Mouse (Mus musculus) right cerebral cortex, postnatal 10 days (tissue): ENCODE results near the gene Ly6g6c.

ENCODE experiments used
- DNase-seq, 2 experiments: peaks; one replicate each; pipeline ENCODE4 v3.0.0; 2021; ENCODE audit warnings: low spot score in 2 of 2

The Ly6g6c gene

DNA sequence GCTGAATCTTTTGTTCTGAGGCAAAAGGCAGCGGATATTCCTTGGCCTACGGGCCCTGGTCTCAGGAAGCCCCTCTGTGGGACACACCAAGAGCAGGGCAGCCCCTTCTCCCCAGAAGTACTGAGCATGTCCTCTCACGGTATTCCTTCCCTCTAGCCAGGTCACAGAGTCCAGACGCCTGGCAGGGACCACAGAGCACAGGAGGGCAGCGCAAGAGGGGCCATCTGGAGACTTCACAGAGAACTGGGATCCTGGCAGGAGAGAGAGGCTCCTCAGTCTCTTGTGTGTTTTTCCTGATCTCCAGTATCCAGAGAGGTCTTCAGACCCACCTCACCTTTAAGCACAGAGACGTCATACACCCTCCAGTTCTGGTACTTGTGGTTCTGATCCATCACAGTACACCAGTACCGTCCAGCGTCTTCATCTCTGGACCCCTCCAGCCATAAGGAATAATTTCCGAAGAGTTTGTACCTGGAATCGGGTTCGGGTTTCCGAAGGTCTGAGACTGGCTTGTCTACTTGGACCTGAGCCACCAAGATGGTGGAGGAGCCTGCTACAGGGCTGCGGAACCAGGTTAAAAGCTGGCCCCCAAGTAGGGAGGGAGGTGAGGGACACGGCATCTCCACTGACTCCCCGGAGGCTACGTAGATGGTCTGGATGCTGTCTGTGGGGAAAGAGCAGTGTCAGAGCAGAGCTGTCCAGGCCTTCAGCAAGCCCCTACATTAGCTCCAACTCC is 17.8 kb downstream of the Ly6g6c start:
- no peak for DNase-seq

DNA sequence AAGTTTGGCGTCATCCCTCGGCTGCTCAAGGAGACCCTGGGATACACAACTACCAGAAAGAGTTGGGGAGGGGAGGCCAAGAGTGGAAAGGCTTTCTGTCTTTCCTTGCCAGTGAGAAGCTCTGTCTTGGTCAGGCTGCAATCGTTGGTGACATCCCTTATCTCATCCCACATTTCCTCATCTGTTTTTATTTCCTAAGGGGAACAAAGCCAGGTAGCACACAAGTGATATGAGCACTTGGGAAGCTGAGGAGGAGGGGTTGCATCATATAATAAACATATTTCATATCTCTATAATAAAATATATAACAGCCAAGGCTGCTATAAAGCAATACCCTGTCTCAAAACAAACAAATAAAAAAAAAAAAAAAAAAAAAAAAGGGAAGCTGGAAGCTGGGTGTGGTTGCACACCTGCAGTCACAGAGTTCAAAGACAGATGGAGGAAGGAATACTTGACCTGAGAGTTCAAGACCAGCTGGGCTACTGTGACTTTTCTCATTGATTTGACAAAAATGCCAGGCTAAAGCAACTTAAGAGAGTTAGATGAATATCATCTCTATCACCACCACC is 18.8 kb downstream of the Ly6g6c start:
- no peak for DNase-seq

DNA sequence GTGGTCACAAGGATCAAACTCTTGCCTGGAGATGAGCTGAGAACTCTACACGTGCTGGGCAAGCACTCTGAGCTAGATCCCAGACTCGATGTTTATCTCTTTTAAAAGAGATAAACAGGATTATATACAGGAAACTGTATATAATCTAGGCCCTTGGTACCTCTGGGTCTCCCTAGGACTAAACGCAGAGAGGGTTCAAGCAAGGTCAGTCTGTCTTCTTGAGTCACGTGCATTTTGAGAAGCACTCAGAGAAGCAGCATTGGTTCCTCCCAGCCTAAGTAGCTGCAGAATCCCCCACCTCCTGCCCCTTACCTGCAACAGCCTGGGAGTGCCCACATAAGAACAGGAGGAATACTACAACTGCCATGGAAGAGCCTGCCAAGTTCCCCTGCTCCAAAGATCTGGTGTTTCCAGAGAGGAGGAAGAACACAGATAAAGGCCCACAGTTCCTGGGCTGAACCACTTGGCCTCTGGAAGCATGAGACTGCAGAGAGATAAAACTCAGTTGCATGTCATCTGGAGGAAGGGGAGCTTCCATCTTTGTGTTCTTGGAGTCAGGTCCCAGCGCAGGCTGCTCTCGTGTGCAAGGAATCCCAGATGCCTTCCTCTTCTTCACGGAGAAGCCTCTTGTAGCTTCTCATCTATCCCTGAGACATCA is 20.1 kb downstream of the Ly6g6c start, which contains the start of gene Ly6g6f:
TSS of gene Ly6g6f (minus strand) at position 403 of the 658 bp plus-strand sequence.
- no peak for DNase-seq

DNA sequence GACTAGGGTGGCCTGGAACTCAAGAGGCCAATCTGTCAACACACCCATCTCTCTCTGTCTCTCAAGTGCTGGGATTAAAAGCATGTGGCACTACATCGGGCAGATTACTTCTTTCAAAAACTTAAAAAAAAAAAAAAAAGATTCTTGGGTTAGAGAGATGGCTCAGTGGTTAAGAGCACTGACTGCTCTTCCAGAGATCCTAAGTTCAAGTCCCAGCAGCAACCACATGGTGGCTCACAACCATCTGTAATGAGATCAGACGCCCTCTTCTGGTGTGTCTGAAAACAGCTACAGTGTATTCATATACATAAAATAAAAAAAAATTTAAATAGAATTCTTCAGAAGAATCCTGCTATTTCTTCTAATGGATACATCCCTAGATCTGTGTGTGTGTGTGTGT is 23.0 kb downstream of the Ly6g6c start:
- DNase-seq = no peak

DNA sequence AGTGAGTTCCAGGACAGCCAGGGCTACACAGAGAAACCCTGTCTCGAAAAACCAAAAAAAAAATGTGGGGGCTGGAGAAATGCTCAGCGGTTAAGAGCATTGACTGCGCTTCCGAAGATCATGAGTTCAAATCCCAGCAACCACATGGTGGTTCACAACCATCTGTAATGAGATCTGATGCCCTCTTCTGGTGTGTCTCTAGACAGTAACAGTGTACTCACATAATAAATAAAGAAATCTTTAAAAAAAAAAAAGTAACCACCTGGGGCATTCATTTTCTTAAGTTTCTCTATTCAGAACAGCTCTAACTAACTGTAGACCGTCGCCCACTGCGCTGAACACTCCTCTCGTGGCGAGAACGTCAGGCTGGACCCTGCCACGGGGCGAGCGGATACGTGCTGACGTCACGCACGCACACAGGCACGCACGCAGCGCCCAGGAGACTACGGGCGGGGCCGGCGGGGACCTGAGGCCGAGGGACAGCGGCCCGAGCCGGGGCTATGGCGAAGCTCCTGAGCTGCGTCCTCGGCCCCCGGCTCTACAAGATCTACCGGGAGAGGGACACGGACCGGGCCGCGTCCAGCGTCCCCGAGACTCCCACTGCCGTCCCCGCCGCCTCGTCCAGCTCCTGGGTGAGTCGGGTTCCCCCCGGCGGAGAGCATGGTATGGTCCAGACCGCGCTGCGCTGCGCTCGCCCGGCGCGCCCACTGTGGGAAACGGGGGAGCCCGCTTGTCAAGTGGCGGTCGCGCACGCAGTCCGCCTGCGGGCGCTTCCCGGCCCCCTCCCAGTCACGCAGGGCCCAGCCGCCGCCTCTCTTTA is 23.8 kb downstream of the Ly6g6c start, which contains the start of gene Abhd16a:
TSS of gene Abhd16a (plus strand) at position 439 of the 820 bp plus-strand sequence.
- DNase-seq = peak; percentile 96

DNA sequence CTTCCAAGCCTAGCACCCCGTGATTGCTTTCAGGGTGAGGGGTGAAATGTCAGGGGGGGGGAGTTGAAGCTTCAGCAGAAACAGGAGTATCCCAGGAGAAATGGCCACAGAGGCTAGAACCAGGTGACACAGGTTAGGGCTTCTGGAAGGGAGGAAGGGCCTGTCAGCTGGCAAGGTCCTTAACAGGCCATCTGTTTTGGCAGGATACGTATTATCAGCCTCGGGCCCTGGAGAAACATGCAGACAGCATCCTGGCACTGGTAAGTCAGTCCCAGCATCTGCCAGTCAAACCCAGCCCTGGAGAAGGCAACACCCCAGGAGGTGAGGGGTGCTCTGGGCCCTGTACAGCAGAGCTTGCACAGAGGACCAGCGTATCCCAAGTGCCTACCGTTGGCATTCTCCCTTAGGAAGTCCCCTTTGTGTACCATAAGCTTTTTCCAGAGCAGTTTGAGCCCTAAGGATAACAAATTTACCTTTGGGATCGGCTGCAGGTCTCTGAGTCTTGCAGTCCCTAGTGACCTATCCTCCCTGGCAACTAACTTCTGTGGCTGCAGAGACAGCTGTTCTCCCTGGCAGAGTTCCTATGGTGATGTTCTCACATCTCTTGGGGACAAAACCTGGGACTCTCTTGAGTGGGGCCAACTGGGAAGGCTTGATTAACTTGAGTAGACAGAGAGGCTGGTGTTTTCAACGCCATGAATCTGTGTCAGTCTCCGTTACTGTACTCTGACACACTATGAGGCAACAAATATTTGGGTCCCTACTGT is 25.2 kb downstream of the Ly6g6c start:
- DNase-seq = no peak

DNA sequence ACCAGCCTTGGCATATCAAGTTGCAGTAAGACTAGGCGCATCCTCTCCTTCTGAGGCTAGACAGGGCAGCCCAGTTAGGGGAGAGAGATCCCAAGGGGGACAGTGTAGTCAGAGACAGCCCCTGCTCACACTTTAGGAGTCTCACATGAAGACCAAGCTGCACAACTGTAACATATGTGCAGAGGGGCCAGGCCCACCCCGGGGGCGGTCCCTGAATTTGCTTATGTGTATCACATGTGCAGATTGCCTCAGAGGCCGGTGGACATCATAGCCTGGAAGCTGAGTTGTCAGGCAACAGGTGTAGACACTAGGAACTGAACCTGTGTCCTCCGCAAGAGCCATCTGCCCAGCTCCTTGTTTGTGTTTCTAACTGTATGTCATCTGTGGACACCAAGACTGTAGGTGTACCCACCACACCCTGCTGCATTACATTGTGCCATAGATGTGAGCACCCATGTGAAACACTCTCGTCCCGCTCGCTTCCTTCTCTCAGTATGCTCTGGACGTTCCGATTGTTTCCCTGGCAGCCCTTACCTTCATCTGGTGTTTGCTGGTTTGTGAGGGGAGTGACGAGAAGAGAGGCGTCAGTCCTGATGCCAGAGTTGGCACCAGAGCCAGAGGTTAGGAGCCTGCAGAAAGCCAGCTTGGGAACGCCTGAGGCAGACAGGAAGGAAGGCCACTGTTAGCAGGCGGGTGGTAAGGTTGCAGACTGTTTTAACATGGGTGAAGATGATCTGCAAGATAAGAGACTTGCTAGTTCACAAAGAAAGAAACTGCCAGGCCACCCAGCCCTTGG is 27.4 kb downstream of the Ly6g6c start:
- DNase-seq = no peak

DNA sequence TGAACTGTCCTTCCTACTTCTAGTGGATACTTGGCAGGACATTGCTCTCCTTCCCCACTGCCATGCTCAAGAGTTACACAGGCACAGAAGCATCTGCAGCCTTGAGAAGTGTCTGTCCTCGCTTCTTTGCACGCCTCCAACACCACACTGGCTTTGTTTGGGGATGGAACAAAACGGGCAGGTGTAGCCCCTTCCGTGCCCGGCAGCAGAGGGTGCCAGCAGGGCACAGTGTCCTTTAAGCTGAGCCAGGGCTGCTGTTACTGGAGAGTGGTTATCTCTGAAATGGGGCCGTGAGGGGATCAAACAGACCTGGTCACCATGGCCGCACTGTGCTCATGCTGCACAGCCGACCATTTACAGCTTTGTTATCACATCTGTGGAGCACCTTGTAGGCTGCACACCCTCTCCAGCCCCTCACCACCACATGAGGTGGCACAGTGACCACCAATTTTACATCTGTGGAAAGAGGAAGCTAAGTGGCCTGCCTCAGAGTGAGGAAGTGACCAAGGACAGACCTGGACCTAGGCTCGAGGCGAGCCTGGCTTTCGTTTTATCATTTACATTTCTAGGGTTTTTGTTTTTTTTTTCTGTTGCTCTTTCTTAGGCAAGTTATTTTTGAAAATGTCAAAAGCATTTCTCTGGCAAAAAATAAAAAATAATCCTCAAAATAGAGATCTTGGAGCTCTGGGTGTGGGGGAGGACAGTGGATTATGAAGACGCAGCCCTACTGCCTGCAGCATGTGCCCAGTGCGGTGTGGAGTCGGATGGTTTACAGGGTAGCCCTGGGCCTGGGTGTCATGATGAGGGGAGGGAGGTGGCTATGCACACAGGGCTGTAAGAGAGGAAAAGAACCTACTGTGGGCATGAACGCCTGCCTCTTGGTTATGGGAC is 29.5 kb downstream of the Ly6g6c start:
- no peak for DNase-seq

DNA sequence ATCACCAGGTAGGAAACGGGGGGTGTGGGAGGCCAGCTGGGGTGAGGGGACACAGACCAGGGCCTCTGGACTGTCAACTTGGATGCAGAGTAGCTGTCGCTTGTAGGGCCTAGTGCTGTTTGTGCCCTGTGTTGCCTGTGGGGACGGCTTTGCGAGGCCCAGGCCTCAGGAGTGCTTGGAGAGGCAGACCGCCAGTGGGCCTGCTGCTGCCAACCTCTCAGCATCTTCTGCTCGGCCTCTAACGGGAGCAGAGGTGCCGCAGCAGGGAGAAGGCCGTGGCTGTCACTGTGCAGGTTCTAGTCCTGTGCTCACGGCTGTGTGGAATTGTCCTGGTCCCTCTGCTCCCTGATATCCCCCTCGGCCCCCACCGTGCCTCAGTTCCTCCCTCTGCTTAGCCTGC is 31.4 kb downstream of the Ly6g6c start:
- no peak for DNase-seq

DNA sequence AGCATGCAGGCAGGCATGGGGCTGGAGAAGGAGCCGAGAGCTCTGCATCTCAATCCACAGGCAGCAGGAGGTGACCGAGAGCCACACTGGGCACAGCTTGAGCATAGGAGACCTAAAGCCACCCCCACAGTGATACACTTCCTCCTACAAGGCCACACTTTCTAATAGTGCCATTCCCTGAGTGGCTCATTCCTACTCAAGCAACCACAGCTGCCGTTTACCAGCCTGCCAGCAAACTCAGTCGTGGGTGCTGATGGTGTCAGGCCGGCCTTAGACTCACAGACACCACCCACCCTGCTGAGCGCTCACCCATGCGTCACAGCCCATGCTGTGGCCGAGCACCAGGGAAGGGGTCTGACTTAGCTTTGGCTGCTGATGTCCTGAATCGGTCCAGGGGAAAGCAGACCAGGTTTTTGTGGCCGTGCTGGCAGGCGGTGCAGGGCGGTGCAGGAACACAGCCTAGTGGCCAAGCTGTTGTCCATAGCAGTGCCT is 32.0 kb downstream of the Ly6g6c start:
- DNase-seq = no peak

DNA sequence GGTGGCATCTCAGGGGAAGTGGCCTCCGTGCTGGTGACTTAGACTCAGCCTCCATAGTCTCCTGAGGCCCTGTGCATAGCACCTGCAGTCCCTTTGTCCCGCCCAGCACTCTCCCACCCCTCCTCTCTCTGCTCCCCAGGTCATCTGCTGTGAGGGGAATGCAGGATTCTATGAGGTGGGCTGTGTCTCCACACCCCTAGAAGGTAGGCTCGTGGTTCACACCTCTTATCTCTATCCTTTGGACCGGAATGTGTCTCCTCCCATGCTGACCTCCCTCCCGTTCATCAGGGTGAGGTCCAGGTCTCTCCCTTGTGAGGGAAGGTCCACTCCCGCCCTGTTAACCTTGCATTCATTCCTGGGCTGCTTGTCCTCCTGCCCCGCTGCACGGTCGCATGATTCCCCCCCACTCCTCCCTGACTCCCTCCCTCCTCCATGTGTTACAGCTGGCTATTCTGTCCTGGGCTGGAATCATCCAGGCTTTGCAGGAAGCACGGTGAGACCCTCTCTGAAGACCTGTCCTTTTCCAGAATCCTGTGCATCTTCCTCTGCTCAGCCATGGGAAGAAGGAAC is 35.1 kb downstream of the Ly6g6c start:
- DNase-seq = no peak

DNA sequence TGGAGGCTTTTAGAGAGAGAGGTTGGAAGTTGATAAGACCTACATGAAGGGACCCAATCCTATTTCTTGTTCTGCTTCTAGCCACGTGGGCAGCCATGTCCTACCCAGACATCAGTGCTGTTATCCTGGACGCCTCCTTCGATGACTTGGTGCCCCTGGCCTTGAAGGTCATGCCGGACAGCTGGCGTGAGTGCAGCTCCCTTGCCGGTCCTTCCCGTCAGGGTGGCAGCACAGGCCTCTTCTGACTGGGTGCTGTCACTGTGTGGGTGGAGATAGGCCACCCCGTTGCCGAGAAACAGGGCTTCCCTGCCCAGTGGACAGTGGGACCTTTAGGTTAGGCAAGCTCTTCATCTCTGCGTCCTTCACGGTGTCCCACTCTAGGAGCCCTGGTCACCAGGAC is 36.0 kb downstream of the Ly6g6c start:
- DNase-seq = no peak

DNA sequence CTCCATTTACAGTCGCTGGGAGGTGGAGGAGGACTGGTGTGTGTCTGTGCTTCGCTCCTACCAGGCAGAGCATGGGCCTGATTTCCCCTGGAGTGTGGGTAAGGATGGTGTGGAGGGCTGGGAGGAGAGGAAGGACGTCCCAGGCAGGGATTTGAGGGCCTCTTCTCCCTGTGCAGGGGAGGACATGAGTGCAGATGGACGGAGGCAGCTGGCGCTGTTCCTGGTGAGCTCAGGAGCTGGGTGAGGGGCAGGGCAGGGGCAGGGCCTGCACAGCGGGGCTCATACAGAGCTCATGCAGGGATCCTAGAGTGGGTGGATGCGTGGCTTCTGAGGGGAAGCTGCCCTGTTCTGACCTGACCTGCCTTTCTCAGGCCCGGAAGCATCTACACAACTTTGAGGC is 37.1 kb downstream of the Ly6g6c start:
- no peak for DNase-seq

DNA sequence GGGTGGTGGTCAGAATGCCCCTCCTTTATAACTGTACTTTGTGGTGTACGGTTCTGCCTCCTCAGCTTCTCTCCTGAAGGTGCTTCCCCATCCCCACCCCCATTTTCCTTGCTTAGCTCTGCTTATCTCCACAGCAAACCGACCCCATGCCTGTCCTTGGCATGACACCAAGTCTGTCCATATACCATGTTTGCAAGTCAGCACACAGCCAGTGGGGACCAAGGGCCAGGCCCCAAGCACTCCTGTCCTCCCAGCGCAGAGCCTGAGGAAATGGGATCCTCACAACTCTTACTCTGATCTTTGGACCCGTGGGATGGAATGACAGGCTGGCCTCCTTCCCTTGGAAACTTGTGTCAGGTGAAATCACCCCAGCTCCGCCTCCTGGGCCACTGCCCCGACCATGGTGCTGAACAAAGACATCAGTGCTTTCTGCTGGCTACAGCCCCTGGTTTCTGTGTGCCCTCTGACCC is 38.1 kb downstream of the Ly6g6c start:
- DNase-seq = no peak

DNA sequence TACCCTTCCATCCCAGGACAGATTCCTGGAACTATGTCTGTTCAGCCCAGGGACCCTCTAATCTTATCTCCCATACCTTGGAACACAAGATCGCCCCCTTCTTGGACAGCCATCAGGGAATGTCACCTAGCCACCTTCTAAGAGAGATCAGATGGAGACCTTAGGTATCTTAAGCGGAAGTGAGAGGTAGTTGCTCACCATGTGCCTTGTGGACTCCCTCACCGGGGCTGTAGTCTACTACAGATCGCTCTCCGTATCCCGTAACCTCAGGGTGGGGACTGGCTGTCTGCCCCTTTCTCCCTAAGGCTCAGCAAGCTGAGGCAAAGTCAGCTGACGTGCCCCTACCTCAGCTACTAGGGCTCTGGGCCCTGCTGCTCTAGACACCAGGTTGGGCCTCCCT is 38.9 kb downstream of the Ly6g6c start:
- DNase-seq = no peak

DNA sequence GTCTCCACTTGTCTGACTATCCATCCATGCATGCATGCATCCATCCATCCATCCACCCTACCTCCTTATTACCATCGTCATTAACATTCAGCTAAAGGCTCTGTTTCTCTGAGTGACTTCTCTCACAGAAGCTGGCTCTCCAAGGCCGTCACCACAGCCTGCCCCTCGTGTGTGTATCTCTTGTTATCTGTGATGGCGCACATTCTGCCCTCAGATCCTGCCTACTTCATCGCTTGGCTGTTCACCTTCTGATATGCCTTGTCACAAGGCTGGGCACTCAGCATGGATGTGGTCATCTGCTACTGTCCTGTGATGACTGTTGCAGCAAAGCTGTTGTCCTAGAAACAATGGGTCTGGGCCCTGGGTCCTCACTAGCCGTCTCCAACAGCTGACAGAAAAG is 39.6 kb downstream of the Ly6g6c start:
- no peak for DNase-seq

DNA sequence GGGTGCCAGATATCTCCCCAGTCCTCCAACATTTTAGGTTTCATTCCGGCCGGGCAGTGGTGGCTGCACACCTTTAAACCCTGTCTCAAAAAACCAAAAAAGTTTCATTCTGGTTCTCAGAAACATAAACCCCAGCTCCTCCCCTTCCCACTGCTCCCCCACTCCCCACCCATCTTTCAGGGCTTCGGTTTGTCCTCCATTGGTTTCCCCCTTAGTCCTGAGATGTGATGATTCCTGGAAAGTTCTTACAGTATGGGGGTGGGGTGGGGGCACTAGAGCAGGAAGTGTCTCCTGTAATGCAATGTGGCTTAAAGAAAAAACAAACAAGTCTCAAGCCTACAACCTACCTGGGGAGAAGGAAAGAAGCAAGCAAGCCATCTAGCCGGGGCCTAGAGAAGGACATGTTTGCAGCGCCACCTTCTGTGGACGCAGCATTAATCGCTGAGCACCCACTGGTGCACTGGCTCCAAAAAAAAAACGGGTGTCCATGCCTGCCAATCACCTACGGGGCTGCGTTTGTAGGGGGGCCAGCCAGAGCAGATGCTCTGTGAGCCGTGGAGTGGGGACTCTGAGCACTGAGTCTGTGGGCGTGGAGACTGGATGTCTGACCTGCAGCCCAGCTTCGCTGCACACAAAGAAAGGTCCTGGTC is 40.7 kb downstream of the Ly6g6c start:
- DNase-seq = no peak

DNA sequence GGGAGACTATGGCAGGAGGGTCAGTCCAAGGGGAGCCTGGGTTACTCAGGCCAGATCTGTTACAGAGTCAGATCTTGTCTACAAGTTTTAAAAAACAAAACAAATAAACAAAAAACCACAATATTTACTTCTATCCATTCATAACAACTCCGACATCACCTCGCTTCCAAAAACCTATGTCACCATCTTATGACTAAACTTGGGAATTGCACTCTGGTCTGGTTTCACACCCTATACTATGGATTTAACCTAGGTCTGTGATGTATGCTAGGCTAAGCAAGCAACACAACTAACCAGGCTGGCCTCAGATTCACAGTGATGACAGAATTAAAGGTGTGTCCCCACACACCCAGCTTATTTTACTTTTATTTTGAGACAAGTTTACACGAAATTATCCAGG is 41.3 kb downstream of the Ly6g6c start:
- DNase-seq = no peak
